33 mouse cellular contexts compared by ENCODE assay signal in the genomic region with DNA sequence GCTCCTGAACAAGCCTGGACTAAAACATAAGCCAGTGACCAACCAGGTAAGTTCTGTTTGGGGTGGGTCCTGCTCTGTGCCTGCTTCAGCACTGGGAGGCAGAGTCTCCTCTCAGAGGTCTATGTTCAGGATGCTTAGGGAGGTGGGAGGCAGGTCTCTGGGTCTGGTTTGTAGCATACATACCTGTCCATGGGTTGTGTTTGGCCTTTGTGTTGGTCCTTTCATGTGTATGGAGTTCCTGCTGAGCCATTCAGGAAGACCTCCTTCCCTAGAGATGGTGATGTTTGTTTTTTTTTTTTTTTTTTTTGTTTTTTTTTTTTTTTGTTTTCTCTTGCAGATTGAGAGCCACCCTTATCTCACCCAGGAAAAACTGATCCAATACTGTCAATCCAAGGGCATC. TPM values are rescaled to one million over a fixed set of nuclear protein-coding genes. Genes with fewer than 3 reads are reported as not detected.
"Had no signal": no experiment of that assay in that cellular context is flagged by ENCODE, and none has a peak within 500 bp of the region (broad histone marks: within the 10 kb centered on the region; RNA-seq: fewer than 3 reads in every experiment).

No protein-coding gene starts in this region.

- H3K36me3 ChIP-seq: embryonic facial prominence, embryonic 10.5 days; embryonic facial prominence, embryonic 12.5 days; embryonic facial prominence, embryonic 13.5 days; embryonic facial prominence, embryonic 15.5 days; forebrain, embryonic 10.5 days; forebrain, embryonic 12.5 days; forebrain, embryonic 15.5 days; heart, embryonic 10.5 days had no signal

- H3K4me3 ChIP-seq: embryonic facial prominence, embryonic 10.5 days; embryonic facial prominence, embryonic 12.5 days; embryonic facial prominence, embryonic 13.5 days; embryonic facial prominence, embryonic 15.5 days; erythroblast, embryonic 14.5 days; forebrain, embryonic 10.5 days; forebrain, embryonic 12.5 days; forebrain, embryonic 13.5 days; forebrain, embryonic 15.5 days; gastrocnemius, adult 2 months; heart, adult 2 months; heart, embryonic 10.5 days had no signal

- H3K4me1 ChIP-seq: embryonic facial prominence, embryonic 10.5 days; embryonic facial prominence, embryonic 12.5 days; embryonic facial prominence, embryonic 13.5 days; embryonic facial prominence, embryonic 15.5 days; forebrain, embryonic 10.5 days; forebrain, embryonic 12.5 days; forebrain, embryonic 13.5 days; forebrain, embryonic 15.5 days; heart, embryonic 10.5 days had no signal

- H3K27ac ChIP-seq: embryonic facial prominence, embryonic 10.5 days; embryonic facial prominence, embryonic 12.5 days; embryonic facial prominence, embryonic 13.5 days; embryonic facial prominence, embryonic 15.5 days; forebrain, embryonic 10.5 days; forebrain, embryonic 12.5 days; forebrain, embryonic 13.5 days; forebrain, embryonic 15.5 days; gastrocnemius, adult 2 months; heart, adult 2 months; heart, embryonic 10.5 days had no signal

- H3K4me2 ChIP-seq: embryonic facial prominence, embryonic 12.5 days; embryonic facial prominence, embryonic 13.5 days; embryonic facial prominence, embryonic 15.5 days; forebrain, embryonic 12.5 days; forebrain, embryonic 13.5 days; forebrain, embryonic 15.5 days had no signal

- DNase-seq: cerebellum, adult 9-11 months; cerebellum, postnatal 10 days; cerebellum, postnatal 14 days; cerebellum, postnatal 25 days; cerebellum, postnatal 36 days; embryo, embryonic 11 days; forebrain, postnatal 0 days; gastrocnemius, adult 2 months; gastrocnemius, postnatal 10 days; gastrocnemius, postnatal 14 days; gastrocnemius, postnatal 25 days; gastrocnemius, postnatal 36 days; heart, adult 11 months; heart, adult 18-20 months; heart, adult 2 months had no signal

- ATAC-seq: forebrain, embryonic 13.5 days; forebrain, embryonic 14.5 days; forebrain, embryonic 15.5 days; forebrain, embryonic 16.5 days; forebrain, postnatal 0 days had no signal

- H3K27me3 ChIP-seq: embryonic facial prominence, embryonic 12.5 days; embryonic facial prominence, embryonic 13.5 days; embryonic facial prominence, embryonic 15.5 days; forebrain, embryonic 12.5 days; forebrain, embryonic 13.5 days; forebrain, embryonic 15.5 days had no signal

- H3K9ac ChIP-seq: embryonic facial prominence, embryonic 12.5 days; embryonic facial prominence, embryonic 13.5 days; embryonic facial prominence, embryonic 15.5 days; forebrain, embryonic 12.5 days; forebrain, embryonic 13.5 days; forebrain, embryonic 15.5 days; forebrain, postnatal 0 days had no signal

- H3K9me3 ChIP-seq: embryonic facial prominence, embryonic 10.5 days; embryonic facial prominence, embryonic 12.5 days; embryonic facial prominence, embryonic 13.5 days; embryonic facial prominence, embryonic 15.5 days; forebrain, embryonic 10.5 days; forebrain, embryonic 12.5 days; forebrain, embryonic 13.5 days; forebrain, embryonic 15.5 days; heart, embryonic 10.5 days had no signal

RNA-seq across cellular contexts. Expression of gene Akr1b7, which starts 6.9 kb away (rescaled TPM):
- total RNA-seq: common myeloid progenitor, adult 5-6 weeks; forebrain, postnatal 0 days; gastrocnemius, adult 18-20 months; gastrocnemius, adult 2 months; gastrocnemius, postnatal 10 days; gastrocnemius, postnatal 14 days; gastrocnemius, postnatal 25 days; gastrocnemius, postnatal 36 days; granulocyte monocyte progenitor cell, adult 5-6 weeks; heart, adult 18-20 months; heart, adult 2 months had no signal
- polyA plus RNA-seq: embryonic facial prominence, embryonic 10.5 days; embryonic facial prominence, embryonic 11.5 days; embryonic facial prominence, embryonic 12.5 days; embryonic facial prominence, embryonic 13.5 days; embryonic facial prominence, embryonic 14.5 days; embryonic facial prominence, embryonic 15.5 days; erythroblast, embryonic 14.5 days; forebrain, embryonic 11.5 days; forebrain, embryonic 12.5 days; forebrain, embryonic 13.5 days; forebrain, embryonic 14.5 days; forebrain, embryonic 15.5 days; forebrain, embryonic 16.5 days; heart, adult 2 months had no signal

RNA-seq across cellular contexts. Expression of gene Akr1b10, which starts 35.1 kb away (rescaled TPM):
- polyA plus RNA-seq: erythroblast, embryonic 14.5 days had no signal
